Comparison of ENCODE assay signal across 15 mouse cellular contexts in the genomic region with DNA sequence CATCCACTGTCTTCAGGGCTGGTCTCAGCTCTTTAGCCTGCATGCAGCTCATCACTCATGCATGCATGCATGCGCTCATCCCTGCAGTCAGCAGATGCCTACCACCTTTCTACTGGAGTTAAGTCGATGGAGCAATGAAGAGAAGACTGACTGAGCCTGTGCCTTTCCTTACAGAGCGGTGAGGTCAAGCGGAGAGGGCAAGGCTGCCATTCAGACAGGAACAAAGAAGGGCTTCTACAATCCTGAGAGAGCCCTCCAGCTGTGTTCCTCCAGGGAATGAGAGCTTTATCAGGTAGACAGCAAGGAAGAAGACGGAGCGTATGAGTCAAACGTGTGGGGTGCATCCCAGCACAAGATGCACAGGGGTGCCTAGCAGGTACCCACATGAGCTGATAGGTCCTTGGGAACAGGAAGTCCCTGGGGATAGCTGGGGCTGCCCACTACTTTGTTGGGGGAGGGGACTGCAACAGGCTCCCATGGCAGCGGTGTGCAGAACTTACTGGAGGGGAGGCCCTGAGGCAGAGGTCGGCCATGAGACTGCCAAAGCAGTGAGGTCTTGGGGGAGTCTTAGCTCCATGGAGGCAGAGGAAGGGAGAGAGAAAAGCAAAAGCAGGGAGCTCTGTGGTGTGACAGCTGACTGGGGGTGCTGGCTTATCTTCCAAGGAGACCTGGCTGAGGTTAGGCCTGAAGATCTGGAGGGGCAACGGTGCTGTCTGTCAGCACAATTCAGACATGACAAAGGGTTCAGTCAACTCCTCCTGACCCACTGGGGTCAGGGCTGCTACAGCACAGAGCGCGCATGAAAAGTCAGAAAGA. TPM values are rescaled to one million over a fixed set of nuclear protein-coding genes. Genes with fewer than 3 reads are reported as not detected.
A peak's percentile ranks its signal among the peaks of the same experiment; 100 is the strongest.
DNase-seq lines count a peak whose midpoint lies in the region; ATAC-seq and TF ChIP-seq lines count a peak whose summit lies in the region.
"Had no signal": no experiment of that assay in that cellular context is flagged by ENCODE, and none has a peak within 500 bp of the region (broad histone marks: within the 10 kb centered on the region; RNA-seq: fewer than 3 reads in every experiment).

No protein-coding gene starts in this region.

- peaks cover 49% of the 10 kb centered on the region for H3K36me3 ChIP-seq in hindbrain, embryonic 10.5 days
- peaks cover 15% of the 10 kb centered on the region; the same call in 1 of the 2 replicates for H3K36me3 ChIP-seq in midbrain, embryonic 13.5 days
- H3K36me3 ChIP-seq in liver, postnatal 0 days (replicated peaks; ENCODE audit: insufficient read depth, low read length) = no peaks in the 10 kb centered on the region

- POLR2A ChIA-PET in Patski (lab: Charles Lee) = interaction anchor here (0.5 to 1.1 kb wide), 3 partner anchors 8 to 71 kb away, joined by 3 to 4 read pairs (median 3); no protein-coding TSS in a partner anchor

- intact Hi-C loops in left cerebral cortex, postnatal 4 days (cut with DNase I) = no loop called here

- H3K4me3 ChIP-seq in hindbrain, embryonic 10.5 days = peak overlapping the region; percentile 33
- no peak overlapping the region for H3K4me3 ChIP-seq in midbrain, embryonic 13.5 days (replicated peaks)
- no peak overlapping the region for H3K4me3 ChIP-seq in liver, postnatal 0 days (ENCODE audit: low read depth, low read length)
- H3K4me3 ChIP-seq: erythroblast, embryonic 14.5 days; left cerebral cortex, adult 2 months had no signal

- no peak overlapping the region; the same call in 1 of the 2 replicates for H3K9ac ChIP-seq in midbrain, embryonic 13.5 days (replicated peaks)
- H3K9ac ChIP-seq in liver, postnatal 0 days (replicated peaks) = no peak overlapping the region
- H3K9ac ChIP-seq: liver, embryonic 14.5 days had no signal

- ATAC-seq in Patski = peak; percentile 66
- ATAC-seq in midbrain, embryonic 13.5 days = peak; percentile 65
- ATAC-seq in liver, postnatal 0 days = no peak

- H3K4me1 ChIP-seq in hindbrain, embryonic 10.5 days (replicated peaks) = peaks cover 82% of the 10 kb centered on the region
- peaks cover 57% of the 10 kb centered on the region for H3K4me1 ChIP-seq in midbrain, embryonic 13.5 days (replicated peaks)
- peaks cover 4% of the 10 kb centered on the region; the same call in 1 of the 2 replicates for H3K4me1 ChIP-seq in liver, postnatal 0 days (ENCODE audit: insufficient read depth)

- no peak for TF ChIP-seq CTCF in Patski (IDR thresholded peaks at IDR 0.05)
- TF ChIP-seq CTCF in liver, postnatal 0 days (IDR thresholded peaks at IDR 0.05; ENCODE audit: low read depth) = no peak

- CTCF ChIA-PET in Patski (lab: Charles Lee) = interaction anchor here (0.7 kb wide), 1 partner anchor 13 kb away, joined by 4 read pairs; no protein-coding TSS in a partner anchor

- H3K4me2 ChIP-seq in midbrain, embryonic 13.5 days (replicated peaks) = peak overlapping the region; percentile 11; the same call in 1 of the 2 replicates
- no peak overlapping the region for H3K4me2 ChIP-seq in liver, postnatal 0 days (ENCODE audit: low read depth, low read length)

- H3K9me3 ChIP-seq in hindbrain, embryonic 10.5 days = no peaks in the 10 kb centered on the region
- no peaks in the 10 kb centered on the region for H3K9me3 ChIP-seq in midbrain, embryonic 13.5 days
- H3K9me3 ChIP-seq in liver, postnatal 0 days (ENCODE audit: low read length) = no peaks in the 10 kb centered on the region

- in situ Hi-C loops in Patski (cut with MboI; ENCODE audit: low pct_unique_long_range_greater_than_20kb) = no loop called here

- no peaks in the 10 kb centered on the region for H3K27me3 ChIP-seq in Patski
- no peaks in the 10 kb centered on the region for H3K27me3 ChIP-seq in hindbrain, embryonic 10.5 days (ENCODE audit: insufficient read depth, poor library complexity, severe bottlenecking)
- H3K27me3 ChIP-seq in midbrain, embryonic 13.5 days = no peaks in the 10 kb centered on the region
- no peaks in the 10 kb centered on the region for H3K27me3 ChIP-seq in liver, postnatal 0 days (ENCODE audit: insufficient read depth, low read length)

- no peak for TF ChIP-seq EP300 in liver, postnatal 0 days (IDR thresholded peaks at IDR 0.05; ENCODE audit: low read depth)

- peak; percentile 25 for DNase-seq in Patski (ENCODE audit: low read depth, low spot score)
- DNase-seq in ZHBTc4 (ENCODE audit: low read depth, low spot score) = peak; percentile 59
- peak; percentile 82 for DNase-seq in hindbrain, embryonic 10.5 days (ENCODE audit: low spot score)
- DNase-seq in liver, postnatal 0 days = no peak
- DNase-seq in testis, postnatal 14 days (ENCODE audit: low spot score) = no peak
- no peak for DNase-seq in left cerebral cortex, postnatal 4 days
- DNase-seq: adrenal gland, adult 2 months; cerebellum, adult 18-20 months; gastrocnemius, postnatal 25 days; kidney, adult 2 months had no signal

- WGBS in hindbrain, embryonic 10.5 days = 12% methylated on average over 12 of the region's 12 CpGs
- WGBS in midbrain, embryonic 13.5 days = 9% methylated on average over 12 of the region's 12 CpGs
- 68% methylated on average over 12 of the region's 12 CpGs for WGBS in liver, postnatal 0 days (ENCODE audit: insufficient replicate concordance)

- H3K27ac ChIP-seq in hindbrain, embryonic 10.5 days = peak overlapping the region; percentile 91
- peak overlapping the region; percentile 75 for H3K27ac ChIP-seq in midbrain, embryonic 13.5 days
- H3K27ac ChIP-seq in liver, postnatal 0 days (ENCODE audit: low read depth) = no peak overlapping the region
- H3K27ac ChIP-seq: left cerebral cortex, adult 2 months; liver, embryonic 14.5 days had no signal

RNA-seq across cellular contexts. Expression of a gene that starts 37.2 kb away (rescaled TPM):
- 17.5 TPM for polyA plus RNA-seq in Patski (2021)
- polyA plus RNA-seq in hindbrain, embryonic 10.5 days (2016; fragmentation: Nextera tagmentation; extraction: Ambion mirVana) = 52.8 and 89.7 TPM in 2 replicates
- 50.0 and 56.8 TPM in 2 replicates for polyA plus RNA-seq in midbrain, embryonic 13.5 days (2015; fragmentation: Nextera tagmentation; extraction: Ambion mirVana)
- polyA plus RNA-seq in liver, postnatal 0 days (2015; fragmentation: Nextera tagmentation; extraction: Ambion mirVana) = 0.13 and 0.14 TPM in 2 replicates
- total RNA-seq in left cerebral cortex, postnatal 4 days (2021) = 10 to 100 TPM; 70.8 to 75.9 TPM
- total RNA-seq: monocyte, adult 5-6 weeks had no signal
- polyA plus RNA-seq: erythroblast, embryonic 14.5 days had no signal

Comparison
In these comparisons a context has a peak if more than half of its experiments do, and no peak if none do; other contexts are left out.
1. DNase-seq: peak in Patski (single experiment), ZHBTc4 (single experiment) and hindbrain, embryonic 10.5 days (single experiment); none in liver, postnatal 0 days (single experiment), testis, postnatal 14 days (single experiment) and left cerebral cortex, postnatal 4 days (single experiment).
2. RNA of a gene that starts 37.2 kb away (polyA plus RNA-seq): 52.8 to 89.7 TPM in hindbrain, embryonic 10.5 days, 50.0 to 56.8 TPM in midbrain, embryonic 13.5 days and 17.5 TPM in Patski (single experiment); 0.13 to 0.14 TPM in liver, postnatal 0 days; every median in the first group is over 10 times any median in the second.